Mouse (Mus musculus): ENCODE results near the gene Otulin.

Gene Otulin

DNA sequence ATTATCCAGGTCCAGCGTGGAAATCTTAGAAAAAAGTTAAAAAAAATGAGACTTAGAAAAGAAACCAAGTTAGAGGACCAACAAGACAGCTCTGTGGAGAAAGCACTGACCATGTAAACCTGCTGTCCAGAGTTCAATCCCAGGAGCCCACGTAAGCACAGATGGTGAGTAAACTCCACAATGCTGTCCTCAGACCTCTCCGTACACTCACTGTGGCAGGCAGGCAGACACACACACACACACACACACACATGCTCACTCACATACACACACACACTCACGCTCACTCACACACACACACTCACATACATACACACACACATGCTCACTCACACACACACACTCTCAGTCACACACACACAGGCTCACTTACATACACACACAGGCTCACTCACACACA is 17.2 kb downstream of the Otulin start:
- DNase-seq (ENCODE audit: low spot score in 2 of 2): no peak

DNA sequence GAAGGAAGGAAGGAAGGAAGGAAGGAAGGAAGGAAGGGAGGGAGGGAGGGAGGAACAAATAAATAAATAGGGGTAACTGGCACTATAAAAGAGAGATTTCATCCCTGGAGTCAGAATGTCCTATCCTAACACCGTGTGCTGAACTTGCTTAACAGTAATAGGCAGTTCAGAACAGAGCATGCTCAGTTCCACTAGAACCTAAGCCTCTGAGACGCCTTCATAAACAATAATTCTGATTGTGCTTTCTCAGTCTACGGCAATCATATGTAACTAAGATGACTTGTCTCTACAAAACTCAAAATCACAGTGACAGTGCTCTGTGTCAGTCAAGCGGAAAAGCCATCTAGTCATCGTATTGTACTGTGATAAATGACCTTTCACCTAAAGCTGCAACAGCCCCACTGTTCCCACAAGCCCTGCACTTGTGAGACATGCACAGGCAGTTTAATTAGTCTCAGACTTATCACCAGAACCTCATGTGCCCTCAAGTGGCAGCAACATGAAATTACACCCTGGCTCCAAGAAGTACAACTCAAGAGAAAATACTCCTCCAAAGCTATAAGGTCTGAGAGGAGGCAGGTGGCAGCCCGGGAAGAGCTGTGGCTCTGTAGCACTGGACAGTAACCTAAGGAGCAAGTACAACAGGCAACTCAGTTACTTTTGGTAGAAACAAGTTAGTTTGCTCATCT is 17.8 kb downstream of the Otulin start:
- peak in 1 of 2 experiments; percentile 82 for DNase-seq (ENCODE audit: low spot score in 2 of 2)

DNA sequence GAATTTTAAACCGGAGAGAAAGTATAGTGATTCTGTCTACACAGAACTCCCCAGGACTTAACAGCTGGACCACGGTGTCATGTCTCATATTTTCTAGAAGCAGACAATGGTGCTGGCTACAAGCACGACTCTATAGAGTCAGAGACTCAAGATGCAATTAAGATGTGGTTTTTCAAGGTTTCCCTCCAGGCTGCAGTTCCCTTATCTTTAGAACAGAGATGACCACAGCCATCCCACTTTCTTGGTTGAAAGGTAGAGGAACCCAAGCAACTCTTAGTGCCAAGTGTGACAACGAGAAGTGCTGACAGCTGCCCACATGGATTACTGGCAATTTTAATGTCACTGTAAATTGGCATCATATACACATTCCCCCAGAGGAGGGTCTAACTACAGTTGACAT is 20.9 kb downstream of the Otulin start:
- no peak for DNase-seq (ENCODE audit: low spot score in 2 of 2)

DNA sequence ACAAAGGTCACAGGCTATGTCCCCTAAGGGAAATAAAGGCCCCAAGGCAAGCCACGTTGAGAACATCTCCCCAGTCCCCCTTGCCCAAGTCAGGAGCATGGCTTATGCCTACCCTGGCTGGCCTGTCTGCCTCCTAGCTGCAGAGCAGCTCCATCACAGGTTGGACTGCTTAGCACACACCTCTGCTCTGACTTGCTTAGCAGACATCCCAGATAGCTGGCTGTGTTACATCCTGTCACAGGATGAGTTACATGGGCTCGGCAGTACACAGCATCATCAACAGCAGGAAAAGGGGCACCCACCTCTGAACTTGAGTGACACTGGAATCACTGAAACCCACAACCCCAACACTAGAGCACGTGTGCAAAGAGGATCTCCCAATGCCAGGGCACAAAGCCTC is 25.2 kb downstream of the Otulin start:
- DNase-seq (ENCODE audit: low spot score in 2 of 2): no peak

DNA sequence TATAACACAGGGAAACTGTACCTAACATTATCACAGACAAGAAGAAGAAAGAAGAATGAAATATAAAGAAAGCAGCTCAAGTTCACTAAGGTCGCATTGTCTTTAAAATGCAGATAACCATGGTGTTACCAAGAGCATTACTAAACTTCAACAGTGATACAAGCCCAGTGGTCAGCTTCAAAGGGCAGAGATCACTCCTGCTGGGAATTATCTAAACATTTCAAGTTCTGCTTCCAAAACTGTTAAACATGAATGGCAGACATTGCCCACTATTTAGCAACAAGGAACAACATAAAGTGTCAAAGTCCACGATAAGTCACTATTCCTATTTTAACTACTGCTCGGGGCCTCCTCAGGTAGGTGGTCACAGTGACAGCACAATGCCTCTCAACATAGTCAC is 25.9 kb downstream of the Otulin start:
- DNase-seq (ENCODE audit: low spot score in 2 of 2): no peak

DNA sequence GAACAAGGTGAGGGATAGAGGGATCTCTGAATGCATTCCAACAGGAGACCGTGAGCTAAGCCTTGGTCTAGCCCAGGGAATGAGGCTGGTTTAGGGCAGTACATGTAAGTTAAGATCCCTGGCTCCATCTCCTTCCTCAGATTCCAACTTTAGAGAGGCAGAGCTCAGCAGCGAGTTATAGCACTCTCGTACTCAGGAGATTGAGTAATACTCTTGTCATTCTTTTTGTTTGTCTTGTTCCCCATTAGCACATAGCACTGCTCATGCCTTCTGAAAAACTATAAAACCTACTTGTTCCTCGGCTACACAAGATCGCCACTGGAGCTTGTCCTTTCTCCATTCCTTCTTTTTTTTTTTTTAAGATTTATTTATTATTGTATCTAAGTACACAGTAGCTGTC is 30.0 kb downstream of the Otulin start:
- DNase-seq (ENCODE audit: low spot score in 2 of 2): no peak

DNA sequence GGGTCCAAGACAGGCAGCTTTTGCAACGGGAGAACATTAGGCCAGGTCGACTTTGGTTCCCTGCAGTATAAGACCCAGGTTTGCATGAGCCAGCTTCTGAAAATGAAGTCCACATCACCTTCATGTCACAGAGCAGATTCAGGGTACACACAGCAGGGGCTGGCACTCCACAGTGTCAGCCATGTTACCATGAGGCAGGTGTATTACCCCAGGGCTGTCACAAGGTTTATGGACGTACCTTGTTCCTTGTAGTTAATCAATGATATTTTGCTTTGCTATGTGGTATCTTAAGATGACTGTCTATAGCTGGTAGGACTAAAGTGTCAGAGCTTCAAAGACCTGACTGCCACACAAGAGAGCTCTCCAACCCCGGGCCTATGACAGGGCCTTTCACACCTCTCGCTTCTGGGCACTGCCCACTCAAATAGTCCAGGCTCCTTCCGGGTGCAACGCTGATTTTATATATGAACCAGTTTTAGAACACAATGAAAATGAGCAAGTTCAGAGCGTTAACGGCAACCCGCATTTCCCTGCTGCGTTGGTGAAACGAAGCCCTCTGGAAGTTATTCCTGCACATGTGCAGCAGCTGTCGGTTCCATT is 31.6 kb downstream of the Otulin start:
- no peak for DNase-seq (ENCODE audit: low spot score in 2 of 2)

DNA sequence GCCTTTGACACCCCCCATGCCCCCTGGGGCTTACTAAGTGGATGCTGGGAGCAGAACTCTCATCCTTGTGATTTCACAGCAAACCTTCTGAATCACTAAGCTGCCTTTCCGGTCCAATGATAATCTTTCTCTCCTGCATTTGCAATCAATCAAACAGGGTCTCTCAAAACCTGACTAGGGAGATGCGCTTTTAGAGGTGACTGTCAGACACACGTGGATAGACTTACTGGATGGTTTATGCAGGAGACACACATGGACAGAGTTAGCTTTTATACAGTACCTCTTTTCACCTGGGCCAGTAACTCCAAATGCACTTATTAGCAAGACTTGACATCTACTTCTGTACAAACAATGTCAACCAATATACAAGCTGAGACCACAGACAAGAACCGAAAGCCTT is 33.0 kb downstream of the Otulin start:
- DNase-seq (ENCODE audit: low spot score in 2 of 2): no peak

DNA sequence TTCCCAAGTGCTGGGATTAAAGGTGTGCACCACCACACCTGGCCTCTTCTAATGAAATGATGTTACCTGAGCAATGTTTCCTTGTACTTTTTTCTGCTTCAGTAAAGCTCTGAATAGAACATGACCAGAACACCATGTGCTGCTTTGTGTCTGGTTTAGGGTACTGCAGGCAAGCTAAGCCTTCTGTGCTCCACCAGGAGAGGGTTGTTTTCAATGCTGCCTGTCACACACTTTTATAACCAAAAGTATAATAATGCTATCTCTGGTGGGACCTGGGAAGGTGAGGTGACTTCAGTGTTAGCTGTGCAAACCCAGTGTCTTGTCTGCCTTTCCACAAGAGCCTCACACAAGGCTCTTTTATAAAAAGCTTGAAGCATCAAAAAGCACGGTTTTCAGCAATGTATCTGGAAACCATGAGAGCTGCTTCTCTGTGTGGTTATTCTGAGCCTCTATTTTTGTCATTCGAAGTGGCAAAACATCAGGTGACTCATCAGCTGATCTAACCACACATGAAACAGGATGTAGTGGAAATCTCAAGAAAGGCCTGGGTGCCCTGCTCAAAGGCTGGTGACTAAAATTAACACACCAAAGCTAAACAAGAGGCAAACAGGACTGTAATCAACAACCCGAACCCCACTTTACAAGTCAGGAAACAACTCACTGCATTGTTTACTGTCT is 33.9 kb downstream of the Otulin start:
- peak in 1 of 2 experiments; percentile 69 for DNase-seq (ENCODE audit: low spot score in 2 of 2)

DNA sequence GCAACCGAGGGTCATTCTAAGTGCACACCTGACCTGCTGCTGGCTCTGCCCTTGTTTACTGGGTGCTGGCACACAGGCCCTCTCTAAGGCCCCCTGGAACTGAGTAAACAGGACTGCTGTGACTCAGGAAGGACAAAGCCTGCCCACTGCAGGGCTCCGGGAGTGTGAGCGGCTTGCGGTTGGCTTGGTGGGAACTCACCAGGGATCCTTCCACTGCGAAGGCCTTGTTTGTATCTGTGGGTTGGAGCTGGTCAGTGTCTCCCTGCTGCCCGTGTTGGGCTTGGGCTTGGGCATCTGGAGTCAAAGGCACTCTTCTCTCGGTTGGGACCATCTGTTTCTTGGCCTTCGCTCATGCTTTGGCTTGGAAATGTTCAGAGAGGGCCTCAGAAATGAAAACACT is 34.9 kb downstream of the Otulin start:
- DNase-seq (ENCODE audit: low spot score in 2 of 2): no peak

DNA sequence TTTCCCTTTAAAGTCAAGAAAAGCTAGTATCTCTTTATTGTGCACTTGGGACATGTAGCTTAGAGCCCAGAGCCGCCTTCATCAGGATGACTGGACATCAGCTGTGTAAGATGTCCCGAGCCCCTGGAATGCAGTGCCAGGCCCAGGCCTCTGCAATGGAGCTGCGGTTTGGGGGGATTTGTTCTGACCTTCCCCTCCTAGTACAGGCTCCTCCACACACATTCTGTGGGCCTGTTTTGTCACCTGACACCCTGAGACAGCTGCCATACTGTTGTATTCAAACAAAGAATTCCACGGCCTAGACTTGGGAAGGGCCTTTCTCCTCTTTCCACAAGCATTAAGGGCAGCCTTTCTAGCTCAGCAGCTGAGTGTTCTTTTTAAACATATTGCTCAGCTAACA is 35.5 kb downstream of the Otulin start:
- DNase-seq (ENCODE audit: low spot score in 2 of 2): no peak

DNA sequence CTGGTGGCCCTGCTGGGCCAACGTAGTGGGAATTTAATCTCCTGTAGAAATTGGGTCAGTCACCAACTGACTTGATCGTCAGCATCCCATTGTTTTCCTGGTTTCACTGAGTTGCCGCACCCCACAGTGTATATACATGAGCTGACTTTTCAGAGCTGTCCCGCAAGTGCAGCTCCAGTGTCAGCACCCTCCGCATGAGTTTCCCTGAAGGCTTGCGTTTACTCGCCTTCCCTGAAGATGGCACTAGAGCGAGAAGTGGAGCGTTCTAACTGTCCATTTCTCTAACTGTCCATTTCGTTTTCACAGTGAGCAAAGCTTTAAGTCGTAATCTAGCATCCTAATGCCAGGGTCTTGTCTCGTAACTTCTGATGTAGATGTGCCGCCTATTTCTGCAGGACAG is 36.8 kb downstream of the Otulin start:
- DNase-seq (ENCODE audit: low spot score in 2 of 2): peak in 1 of 2 experiments; percentile 68

DNA sequence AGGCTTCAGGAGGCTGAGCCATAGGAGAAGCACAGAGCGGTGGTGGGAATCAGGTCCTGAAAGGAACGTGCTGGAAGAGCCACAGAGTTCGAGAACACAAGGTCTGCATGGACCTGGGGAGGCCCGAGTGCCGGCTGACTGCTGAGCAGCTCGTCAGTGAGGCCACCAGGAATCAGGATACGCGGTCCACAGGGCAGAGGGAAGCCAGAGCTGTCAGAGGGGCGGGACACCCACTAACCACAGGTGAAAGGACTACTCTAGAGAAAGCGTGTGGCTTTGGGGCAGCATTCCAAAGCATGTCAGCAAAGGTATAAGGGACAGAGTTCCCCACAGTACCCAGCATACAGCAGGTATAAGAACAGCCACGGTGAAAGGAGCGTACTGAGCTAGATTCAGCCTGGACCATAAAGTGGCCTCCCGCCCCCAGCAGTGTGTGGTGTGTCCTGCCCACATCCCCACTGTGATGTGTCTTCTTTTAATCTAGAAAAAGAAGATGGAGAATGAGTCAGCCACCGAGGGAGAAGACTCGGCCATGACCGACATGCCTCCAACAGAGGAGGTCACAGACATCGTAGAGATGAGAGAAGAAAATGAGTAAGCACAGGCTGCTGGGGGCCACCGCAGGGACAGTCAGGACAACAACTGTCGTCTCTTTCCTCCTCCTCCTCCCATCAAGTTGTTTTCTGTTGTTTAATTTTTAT is 37.7 kb downstream of the Otulin start:
- DNase-seq (ENCODE audit: low spot score in 2 of 2): no peak

DNA sequence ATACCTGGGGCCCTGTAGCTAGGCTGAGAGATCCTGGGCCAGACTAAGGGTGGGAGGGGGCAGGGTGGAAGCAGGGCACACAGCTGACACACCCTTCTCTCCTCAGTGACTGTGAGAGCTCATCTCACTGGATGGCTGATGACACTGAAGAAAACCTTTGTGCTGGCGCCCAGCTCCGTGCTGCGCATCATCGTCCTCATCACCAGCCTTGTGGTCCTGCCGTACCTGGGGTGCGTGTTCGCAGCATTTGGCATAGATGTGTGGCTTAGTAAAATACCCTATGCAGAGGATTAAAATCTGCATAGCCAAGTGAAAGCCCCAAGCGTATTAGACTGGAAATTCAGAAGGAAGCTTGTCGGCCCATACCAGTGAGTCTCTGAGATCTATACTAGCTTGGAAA is 39.7 kb downstream of the Otulin start:
- no peak for DNase-seq (ENCODE audit: low spot score in 2 of 2)

DNA sequence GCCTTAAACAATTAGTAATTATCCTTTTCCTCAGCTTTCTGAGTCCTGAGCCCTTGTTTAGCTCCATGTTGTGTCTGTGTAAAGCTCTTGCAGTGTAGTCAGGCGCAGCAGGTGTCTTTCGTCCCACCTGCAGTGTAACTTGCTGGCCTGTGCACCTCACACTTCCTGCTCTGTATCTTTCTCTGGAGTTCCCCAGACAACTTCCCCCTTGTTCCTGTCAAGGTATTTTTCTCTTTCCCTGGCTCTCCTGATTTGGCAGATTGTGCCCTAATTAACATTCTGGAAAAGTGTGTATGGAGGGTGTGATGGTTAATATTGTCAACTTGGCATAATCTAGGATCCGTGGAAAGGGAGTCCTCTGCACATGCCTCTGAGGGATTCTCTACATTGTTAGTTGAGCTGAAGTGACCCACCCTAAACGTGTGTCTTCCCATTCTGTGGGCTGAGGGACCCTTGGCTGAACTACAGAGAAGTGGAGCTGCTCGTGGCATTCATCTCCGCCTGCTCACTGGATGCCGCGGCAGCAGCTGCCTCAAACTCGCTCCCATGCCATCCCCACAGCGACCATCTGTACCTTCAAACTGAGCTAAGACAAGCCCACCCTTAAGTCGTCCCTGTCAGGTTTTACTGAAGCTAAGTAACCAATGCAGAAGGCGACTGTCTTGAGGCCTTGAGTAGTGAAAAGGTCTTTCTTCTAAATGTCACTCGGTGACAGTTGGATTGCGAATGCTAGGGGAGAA is 42.2 kb downstream of the Otulin start:
- DNase-seq (ENCODE audit: low spot score in 2 of 2): no peak

DNA sequence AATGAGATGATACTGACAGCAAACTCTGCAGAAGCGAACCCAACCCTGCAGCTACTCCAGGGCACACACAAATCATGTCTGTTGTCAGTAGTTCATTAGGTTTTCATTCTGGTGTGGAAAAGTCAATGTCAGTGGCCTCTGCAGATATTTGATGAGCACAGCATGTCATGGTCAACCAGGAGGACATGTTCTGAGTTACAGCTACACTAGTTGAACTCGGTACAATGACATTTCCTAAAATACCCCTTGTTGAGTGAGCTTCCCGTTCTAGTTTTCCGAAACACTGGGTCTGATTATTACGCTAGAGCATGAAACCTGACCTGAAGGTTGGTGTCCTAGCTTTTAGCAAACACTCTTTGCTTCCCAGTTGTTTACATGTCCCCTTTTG is 44.4 kb downstream of the Otulin start:
- no peak for DNase-seq (ENCODE audit: low spot score in 2 of 2)

DNA sequence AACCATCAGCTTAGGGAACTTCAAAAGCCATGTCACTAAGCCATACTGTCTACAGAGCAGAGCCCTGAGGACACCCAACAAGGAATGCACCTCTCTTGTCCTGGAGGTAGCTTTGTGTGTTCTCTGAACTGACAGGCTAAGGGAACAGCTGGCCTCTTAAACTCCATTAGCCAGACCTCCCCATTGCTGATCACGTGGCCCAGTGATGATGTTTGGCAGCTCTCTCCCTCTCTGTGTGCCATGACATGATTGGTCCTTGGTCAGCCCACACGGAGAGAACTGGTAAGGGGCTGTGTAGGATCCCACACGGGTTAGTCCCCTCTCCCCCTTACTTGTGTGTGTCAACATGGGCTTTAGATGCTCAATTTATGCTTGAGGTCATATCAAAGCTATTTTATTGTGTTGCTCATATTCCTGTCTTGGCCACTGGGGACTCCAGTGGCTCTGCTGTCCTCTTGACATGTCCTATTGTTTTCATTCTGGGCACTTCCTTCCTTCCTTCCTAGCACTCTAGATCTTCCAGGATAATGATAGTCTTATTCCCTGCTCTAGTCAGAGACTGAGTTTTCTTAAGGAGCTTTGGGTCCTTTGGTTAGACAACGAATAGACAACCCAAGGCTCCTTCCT is 44.9 kb downstream of the Otulin start:
- no peak for DNase-seq (ENCODE audit: low spot score in 2 of 2)

DNA sequence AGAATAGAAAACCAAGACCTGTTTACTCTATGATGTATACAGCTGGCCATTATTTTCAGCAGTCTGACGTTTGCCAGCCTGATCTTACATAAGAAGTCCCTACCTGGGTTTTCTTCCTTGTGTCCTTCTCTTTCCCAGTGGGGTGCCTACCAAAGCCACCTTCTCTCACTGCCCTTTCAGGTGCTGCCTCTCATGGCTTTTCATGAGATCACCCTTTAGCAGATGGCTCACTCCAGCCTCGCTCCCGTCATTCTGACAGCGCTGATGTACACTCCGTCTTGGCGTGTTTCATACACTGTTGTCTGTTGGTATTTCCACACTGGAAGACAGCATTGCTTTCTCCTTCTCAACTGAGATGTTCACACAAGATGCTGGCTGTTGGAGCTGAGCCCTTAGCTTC is 46.9 kb downstream of the Otulin start:
- DNase-seq (ENCODE audit: low spot score in 2 of 2): no peak

DNA sequence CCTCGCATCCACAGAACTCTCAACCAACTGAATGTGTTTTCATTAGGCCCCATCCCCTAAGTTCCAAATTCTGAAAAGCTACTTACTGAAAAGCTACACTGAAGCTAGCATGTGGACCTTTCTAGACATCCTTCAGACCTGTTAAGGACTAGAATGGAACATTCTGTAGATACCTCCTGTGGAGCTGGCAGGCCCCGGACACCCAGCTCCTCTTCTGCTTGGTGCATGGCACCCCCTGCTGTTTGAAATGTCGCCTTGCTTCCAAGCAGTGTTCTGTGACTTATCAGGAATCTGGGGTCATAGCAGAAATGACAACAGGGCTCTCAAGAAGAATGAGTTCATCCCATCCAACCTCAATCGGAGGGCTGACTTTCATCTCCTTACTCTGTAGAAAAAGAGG is 47.5 kb downstream of the Otulin start:
- peak in 1 of 2 experiments; percentile 67 for DNase-seq (ENCODE audit: low spot score in 2 of 2)

DNA sequence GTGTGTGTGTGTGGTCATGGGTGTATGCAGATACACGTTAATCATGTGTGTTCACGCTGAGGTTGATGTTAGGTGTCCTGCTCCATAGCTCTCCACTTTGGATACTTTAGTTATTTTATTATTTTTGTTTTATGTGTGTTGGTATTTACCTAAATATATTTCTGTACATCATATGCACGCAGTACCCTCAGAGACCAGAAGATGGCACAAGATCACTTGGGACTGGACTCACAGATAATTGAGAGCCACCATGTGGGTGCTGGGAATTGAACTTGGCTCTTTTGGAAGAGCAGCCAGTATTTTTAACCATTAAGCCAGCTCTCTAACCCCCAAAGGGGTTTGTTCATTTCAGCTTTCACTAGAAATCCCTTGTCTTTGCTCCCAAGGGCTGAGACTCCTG is 48.1 kb downstream of the Otulin start:
- DNase-seq (ENCODE audit: low spot score in 2 of 2): no peak

DNA sequence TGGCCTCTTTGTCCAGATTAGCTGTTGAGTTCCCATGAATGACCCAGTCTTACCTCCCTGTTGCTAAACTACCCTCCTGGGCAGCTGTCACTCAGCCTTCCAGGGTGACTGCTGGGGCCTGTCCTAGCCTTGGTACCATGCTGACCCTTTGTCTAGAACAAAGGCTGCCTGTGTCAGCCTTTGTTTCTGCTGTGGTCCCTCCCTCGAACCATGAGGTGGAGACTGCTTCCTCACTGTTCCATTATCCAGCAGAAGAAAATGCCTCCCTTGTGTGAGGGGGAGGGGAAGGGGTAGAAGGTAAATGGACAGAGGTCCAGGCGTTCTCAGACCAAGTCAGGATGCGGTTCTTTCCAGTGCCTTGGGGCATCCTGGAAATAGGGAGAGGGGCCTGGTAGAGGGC is 48.9 kb downstream of the Otulin start:
- no peak for DNase-seq (ENCODE audit: low spot score in 2 of 2)

DNA sequence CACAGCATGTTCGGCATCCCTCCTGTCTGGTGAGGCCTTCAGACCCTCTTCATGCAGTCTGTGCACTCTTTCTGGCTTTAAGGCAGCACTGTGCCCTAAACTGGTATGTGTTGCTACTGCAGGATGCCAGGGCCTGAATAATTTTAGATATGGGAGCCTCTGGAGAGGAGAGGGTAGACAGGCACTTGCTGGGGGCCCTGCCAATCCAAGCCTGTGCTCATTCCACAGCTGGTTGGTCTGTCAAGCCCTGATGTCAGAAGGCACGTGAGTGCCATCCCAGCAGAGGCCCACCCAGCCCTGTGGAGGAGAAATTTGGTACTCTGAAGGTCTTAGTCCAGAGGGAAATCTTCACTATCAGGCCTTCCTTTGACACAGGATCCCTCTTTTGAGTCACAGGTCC is 49.7 kb downstream of the Otulin start:
- DNase-seq (ENCODE audit: low spot score in 2 of 2): no peak
